Mouse (Mus musculus): ENCODE data around the gene Mex3a.

Gene Mex3a

DNA sequence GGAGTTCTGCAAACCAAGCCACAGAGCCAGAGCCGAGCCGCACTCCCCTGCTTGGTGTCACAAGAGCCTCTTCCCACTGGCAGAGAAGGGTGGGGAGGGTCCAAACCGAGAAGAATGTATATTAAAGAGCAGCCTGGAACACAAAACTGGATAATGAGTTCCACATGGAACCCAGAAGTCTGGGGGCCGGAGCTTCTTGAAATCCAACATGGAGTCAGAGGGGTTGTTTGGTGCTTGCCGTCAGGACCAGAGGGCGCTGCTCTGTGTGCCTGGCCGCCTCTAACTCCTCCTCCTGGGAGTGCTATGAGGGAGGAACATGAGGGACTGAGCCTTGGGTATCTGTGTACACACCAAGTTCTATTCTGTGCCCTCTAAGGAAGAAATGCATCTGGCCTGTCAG, 26.4 kb upstream of the Mex3a start:
- DNase-seq, result no peak

GRCm38 (mm10) chr3:88509250-88509649, 22.9 kb upstream of the Mex3a start:
- no peak for DNase-seq

GRCm38 (mm10) chr3:88509692-88510420, 22.3 kb upstream of the Mex3a start, which contains the start of gene Lmna:
Lmna (minus strand) TSS chr3:88509956.
- DNase-seq, result peak; percentile 91

- DNase-seq, result no peak
Measured at GRCm38 (mm10) chr3:88510421-88511289, 21.5 kb upstream of the Mex3a start.

- no peak for DNase-seq
Measured at GRCm38 (mm10) chr3:88511559-88511958, 20.6 kb upstream of the Mex3a start.

DNA sequence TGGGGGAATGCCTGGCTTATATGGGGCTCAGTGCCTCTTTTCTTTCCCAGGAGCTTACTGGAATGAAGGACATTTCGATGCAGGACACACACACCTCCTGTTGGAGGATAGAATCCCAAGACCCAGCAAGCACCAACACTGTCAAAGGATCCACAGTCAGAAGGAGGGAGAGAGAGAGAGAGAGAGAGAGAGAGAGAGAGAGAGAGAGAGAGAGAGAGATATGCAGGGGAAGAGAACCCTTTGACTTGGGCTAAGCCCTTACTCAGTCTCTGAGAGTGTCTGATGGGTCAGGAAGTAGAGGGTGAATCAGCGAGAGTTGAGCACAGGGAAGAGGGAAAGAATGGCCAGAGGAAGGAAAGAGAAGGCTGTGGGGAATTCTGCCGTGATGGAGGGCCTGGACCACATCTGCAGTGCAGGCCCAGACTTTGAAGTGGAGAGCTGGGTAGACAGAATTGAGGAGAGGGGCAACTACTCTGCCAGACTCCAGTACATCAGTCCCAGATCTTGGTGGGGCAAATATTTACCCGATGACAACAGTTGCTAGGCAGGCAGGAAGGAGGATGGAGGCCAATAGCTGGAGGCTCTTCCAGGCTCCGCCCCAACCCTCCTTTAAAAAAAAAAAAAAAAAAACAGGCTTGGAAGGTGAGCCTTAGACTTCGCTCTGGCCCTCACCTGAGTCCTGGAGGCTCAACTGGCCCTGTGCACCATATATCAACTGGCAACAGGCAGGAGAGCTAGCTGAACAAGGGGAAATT, 19.9 kb upstream of the Mex3a start:
- DNase-seq, result no peak

DNA sequence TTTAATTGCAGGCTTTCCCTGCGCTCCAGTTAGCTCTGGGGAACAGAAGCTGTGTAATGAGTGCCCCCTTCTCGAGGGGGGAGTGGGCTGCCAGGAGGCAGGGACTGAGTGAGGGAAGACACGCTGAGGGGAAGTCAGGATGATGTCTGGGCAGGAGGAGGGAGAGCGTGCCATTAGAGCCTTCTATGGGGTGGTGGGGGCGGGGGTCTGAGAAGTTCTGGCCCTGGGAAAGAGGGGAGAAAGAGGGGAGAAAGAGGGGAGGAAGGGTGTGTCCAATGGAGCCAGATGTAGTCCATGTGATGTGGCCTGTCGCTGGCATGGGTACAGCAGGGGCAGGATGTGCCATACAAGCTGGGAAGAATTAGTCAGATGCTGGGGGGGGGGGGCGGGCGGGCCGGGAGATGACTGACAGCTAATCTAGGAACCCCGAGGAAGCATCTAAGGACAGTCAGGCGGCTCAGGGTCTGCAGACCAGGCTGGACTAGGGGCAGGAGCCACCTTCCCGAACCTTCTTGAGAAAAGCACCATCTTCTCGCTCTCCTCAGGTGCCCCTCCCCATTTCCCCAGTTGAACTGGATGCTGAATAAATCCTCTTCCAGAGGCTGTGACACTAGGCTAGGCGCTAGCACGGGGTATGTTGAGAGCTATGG, 19.2 kb upstream of the Mex3a start:
- no peak for DNase-seq

- no peak for DNase-seq
Measured at GRCm38 (mm10) chr3:88513546-88514115, 18.6 kb upstream of the Mex3a start.

GRCm38 (mm10) chr3:88514231-88515094, 17.7 kb upstream of the Mex3a start:
- no peak for DNase-seq

- no peak for DNase-seq
Measured at GRCm38 (mm10) chr3:88515095-88515386, 17.2 kb upstream of the Mex3a start.

DNA sequence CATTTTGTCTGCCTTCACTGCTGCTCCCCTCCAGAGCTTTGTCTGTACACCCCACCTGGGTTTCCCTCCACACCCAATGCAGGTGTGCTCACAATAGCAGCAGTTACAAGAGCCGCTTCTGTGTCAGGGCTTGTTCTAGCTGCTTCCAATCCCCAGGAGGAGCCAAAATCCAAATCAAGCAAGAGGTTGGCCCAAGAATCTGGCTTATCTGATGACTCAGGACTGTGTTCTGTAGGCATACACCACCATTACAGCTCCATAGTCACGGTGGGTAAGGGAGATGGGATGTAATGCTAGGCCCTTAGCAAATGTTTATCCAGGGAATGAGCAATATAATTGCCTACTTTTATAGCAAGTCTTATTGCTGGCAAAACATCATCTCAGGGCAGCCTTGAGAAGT, 15.8 kb upstream of the Mex3a start:
- DNase-seq, result no peak

DNA sequence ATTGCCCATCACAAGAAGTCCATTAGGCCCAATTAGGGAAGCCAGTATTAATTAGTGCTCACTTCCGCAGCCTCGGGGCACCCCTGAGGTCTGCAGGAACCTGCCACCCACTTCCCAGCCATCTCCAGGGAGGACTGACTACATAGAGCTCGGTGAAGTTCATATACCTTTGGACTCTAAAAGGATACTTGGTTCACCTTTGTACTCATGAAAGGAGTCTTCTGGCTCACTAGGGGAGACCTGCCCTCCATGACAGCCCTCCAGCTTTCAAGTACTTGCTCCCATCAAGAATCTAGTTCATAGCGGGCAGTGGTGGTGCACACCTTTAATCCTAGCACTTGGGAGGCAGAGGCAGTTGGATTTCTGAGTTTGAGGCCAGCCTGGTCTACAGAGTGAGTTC, 13.8 kb upstream of the Mex3a start:
- DNase-seq, result no peak

DNA sequence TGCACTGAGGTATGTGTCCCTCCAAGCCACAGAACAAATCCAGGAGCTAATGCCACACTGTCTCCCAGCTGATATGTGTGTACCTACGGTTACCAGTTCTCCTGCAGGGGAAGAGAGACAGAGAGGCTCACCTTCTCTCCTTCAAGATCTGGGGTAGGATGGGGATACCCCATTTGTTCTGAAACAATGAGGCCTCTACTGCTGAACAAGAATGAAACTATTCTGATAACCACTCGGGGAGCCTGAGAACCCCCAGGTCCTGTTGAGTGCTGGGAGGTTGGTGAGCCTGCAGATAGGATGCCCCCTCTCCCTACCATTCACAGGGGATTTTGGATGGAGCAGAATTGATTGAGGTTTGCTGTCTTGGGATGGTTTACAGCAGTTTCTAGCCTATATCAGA, 12.1 kb upstream of the Mex3a start:
- no peak for DNase-seq

GRCm38 (mm10) chr3:88521156-88521555, 11.0 kb upstream of the Mex3a start:
- no peak for DNase-seq

- DNase-seq, result no peak
Measured at GRCm38 (mm10) chr3:88521803-88522331, 10.3 kb upstream of the Mex3a start.

GRCm38 (mm10) chr3:88523027-88523426, 9.2 kb upstream of the Mex3a start:
- DNase-seq, result no peak

DNA sequence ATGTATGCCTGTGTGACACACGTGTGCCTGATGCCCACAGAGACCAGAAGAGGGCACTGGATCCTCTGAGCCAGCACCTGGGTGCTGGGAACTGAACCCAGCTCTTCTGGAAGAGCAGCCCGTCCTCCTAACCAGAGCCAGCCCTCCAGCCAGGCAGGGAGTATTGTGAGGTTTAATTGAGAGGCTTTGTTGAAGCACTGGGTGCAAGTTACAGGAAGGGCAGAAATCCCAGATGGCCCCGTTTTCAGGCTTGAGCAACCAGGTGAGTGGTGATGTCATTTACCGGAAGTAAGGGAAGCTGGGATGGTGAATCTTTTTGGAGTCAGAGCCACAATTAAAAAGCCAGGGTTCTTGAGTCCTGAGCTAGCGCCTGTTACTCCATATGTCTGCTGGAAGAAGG, 7.2 kb upstream of the Mex3a start:
- no peak for DNase-seq

- DNase-seq, result peak; percentile 83
Measured at GRCm38 (mm10) chr3:88526157-88527131, 5.8 kb upstream of the Mex3a start.

GRCm38 (mm10) chr3:88527565-88527964, 4.6 kb upstream of the Mex3a start:
- no peak for DNase-seq

GRCm38 (mm10) chr3:88528646-88529045, 3.5 kb upstream of the Mex3a start:
- DNase-seq, result no peak
